Mouse (Mus musculus): Measurements from ENCODE around the gene Uggt2. TPM values are rescaled to one million over a fixed set of nuclear protein-coding genes. Genes with fewer than 3 reads are reported as not detected.

Gene Uggt2
- polyA plus RNA-seq, 1 experiment from 2014 or later = 7.3 TPM

DNA sequence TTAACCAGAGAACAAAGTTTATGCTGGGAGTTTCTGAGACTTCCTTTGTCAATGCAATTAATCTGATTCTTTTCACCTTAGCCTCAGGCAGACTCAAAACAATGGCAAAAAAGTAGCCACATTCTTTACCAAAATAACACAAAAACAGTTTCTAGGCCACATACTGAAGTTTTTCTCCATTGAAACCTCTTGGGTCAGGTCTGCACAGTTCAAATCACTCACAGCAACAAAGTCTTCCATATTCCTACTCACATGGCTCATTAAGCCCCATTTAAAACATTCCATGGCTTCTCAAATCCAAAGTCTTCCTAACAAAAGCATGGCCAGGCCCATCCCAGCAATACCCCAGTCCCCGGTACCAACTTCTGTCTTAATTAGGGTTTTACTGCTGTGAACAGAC is 46.3 kb downstream of the Uggt2 start:
- H3K36me3 ChIP-seq (ENCODE audit: control insufficient read depth, insufficient read depth, low read length) = peaks cover 23% of the 10 kb centered on the region

DNA sequence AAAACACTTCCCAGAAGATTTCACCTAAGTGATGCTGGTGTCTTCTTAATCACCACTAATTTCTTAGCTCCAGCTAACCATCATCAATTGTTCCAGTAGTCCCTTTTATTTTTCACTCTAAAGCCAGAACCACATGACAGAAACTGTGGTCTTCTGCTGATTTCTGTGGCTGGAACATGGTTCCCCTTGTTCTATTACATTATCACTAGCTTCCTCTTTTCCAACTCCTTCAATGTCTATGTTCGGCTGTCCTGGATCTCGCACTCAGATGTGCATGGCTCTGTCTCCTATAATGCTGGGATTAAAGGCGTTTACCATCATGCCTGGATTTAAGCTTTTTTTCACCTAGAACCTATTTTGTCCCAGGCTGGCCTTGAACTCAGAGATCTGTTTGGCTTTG is 46.9 kb downstream of the Uggt2 start:
- whole genome bisulfite sequencing = 94% methylated on average over 3 of the region's 3 CpGs
- H3K27me3 ChIP-seq (replicated peaks; ENCODE audit: control insufficient read depth, insufficient read depth, low read length) = no peaks in the 10 kb centered on the region
- peaks cover 20% of the 10 kb centered on the region; the same call in 1 of the 2 replicates for H3K36me3 ChIP-seq (ENCODE audit: control insufficient read depth, insufficient read depth, low read length)
- H3K27ac ChIP-seq (ENCODE audit: low read depth, low read length) = no peak overlapping the region
- H3K4me3 ChIP-seq (ENCODE audit: low read depth, low read length) = no peak overlapping the region
- no peak overlapping the region for H3K4me2 ChIP-seq (ENCODE audit: low read length)
- no peaks in the 10 kb centered on the region for H3K4me1 ChIP-seq (ENCODE audit: control insufficient read depth, insufficient read depth, low read length)
- H3K9ac ChIP-seq (ENCODE audit: low read length) = no peak overlapping the region
- no peak for DNase-seq (ENCODE audit: low spot score)
- no peaks in the 10 kb centered on the region for H3K9me3 ChIP-seq (replicated peaks; ENCODE audit: control insufficient read depth, low read length)
- ATAC-seq = no peak

More for the DNA sequence above, 46.3 kb downstream of the Uggt2 start:
- Histone ChIP-seq H3K27me3 (replicated peaks; ENCODE audit: control insufficient read depth, insufficient read depth, low read length) (no peaks in the 10 kb centered on the region), H3K4me2 (ENCODE audit: low read length) (no peak overlapping the region), H3K4me3 (ENCODE audit: low read depth, low read length) (no peak overlapping the region), H3K4me1 (ENCODE audit: control insufficient read depth, insufficient read depth, low read length) (no peaks in the 10 kb centered on the region), H3K9ac (ENCODE audit: low read length) (no peak overlapping the region), H3K27ac (ENCODE audit: low read depth, low read length) (no peak overlapping the region), H3K9me3 (replicated peaks; ENCODE audit: control insufficient read depth, low read length) (no peaks in the 10 kb centered on the region)
- ATAC-seq = no peak
- no peak for DNase-seq (ENCODE audit: low spot score)
- 15% methylated on average over 1 of the region's 1 CpGs for WGBS

DNA sequence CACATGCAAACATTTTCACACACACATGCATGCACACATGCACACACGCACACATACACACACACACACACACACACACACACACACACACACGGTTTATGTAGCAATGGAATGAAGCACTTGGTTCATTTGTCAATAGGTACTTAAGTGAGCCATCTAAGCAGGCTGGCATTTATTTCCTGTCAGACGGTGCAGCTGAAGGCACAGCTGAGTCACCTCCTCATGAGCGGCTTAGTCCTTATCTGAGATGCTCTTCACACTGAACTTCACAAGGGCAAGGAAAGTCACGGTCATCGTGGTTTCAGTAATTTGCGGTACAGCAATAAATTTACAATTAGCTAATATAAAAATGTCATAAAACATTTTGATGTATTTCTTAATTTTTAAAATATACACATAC is 55.5 kb downstream of the Uggt2 start:
- H3K4me2 ChIP-seq (ENCODE audit: low read length) = no peak overlapping the region
- no peaks in the 10 kb centered on the region for H3K9me3 ChIP-seq (replicated peaks; ENCODE audit: control insufficient read depth, low read length)
- ATAC-seq = no peak
- H3K27me3 ChIP-seq (replicated peaks; ENCODE audit: control insufficient read depth, insufficient read depth, low read length) = no peaks in the 10 kb centered on the region
- WGBS = 93% methylated on average over 7 of the region's 7 CpGs
- DNase-seq (ENCODE audit: low spot score) = no peak
- H3K9ac ChIP-seq (ENCODE audit: low read length) = no peak overlapping the region
- H3K4me1 ChIP-seq (ENCODE audit: control insufficient read depth, insufficient read depth, low read length) = no peaks in the 10 kb centered on the region
- H3K27ac ChIP-seq (ENCODE audit: low read depth, low read length) = no peak overlapping the region
- no peak overlapping the region for H3K4me3 ChIP-seq (ENCODE audit: low read depth, low read length)
- peaks cover 26% of the 10 kb centered on the region for H3K36me3 ChIP-seq (ENCODE audit: control insufficient read depth, insufficient read depth, low read length)

DNA sequence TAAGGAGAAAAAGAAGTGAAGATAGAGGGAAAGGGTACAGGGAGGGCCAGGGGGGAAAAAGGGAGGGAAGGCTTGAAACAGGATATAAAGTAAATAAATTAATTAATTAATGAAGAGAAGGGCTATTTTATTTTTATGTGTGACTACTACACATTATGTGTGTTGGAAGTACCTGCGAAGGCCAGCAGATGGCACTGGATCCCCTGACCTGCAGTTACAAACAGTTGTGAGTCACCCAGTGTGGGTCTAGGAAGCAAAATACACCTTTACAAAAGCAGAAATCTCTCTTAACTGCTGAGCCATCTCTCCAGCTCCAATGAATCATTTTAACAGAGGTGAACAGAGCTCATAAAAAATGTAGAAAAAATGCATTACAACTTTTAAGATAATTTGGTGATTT is 59.0 kb downstream of the Uggt2 start:
- 73% methylated on average over 1 of the region's 1 CpGs for WGBS
- Histone ChIP-seq H3K4me2 (ENCODE audit: low read length) (no peak overlapping the region), H3K9ac (ENCODE audit: low read length) (no peak overlapping the region), H3K27me3 (replicated peaks; ENCODE audit: control insufficient read depth, insufficient read depth, low read length) (no peaks in the 10 kb centered on the region), H3K9me3 (replicated peaks; ENCODE audit: control insufficient read depth, low read length) (no peaks in the 10 kb centered on the region), H3K36me3 (ENCODE audit: control insufficient read depth, insufficient read depth, low read length) (peaks cover 24% of the 10 kb centered on the region), H3K4me1 (ENCODE audit: control insufficient read depth, insufficient read depth, low read length) (no peaks in the 10 kb centered on the region), H3K4me3 (ENCODE audit: low read depth, low read length) (no peak overlapping the region), H3K27ac (ENCODE audit: low read depth, low read length) (no peak overlapping the region)
- peak; percentile 63 for DNase-seq (ENCODE audit: low spot score)
- ATAC-seq = peak; percentile 75; the same call in 1 of the 2 replicates

DNA sequence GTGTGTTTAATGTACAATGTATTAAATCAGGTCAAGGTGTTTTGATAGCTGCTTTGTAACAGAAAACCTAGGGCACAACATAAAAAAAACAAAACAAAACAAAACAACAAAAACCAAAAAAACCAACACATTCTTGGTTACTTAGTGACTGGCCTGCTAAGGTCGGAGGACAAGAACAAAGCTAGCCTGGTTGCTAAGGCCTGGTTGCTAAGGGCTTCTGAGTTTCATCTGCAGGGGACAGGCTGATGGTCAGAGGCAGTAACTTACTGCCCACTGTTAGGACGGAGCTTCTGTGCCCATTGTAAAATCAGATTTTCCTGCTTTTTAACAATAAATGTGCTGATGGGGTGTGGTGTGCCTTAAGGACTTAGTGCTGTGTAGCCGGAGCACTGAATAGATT is 61.5 kb downstream of the Uggt2 start:
- DNase-seq (ENCODE audit: low spot score) = no peak
- H3K27ac ChIP-seq (ENCODE audit: low read depth, low read length) = no peak overlapping the region
- WGBS = 33% methylated on average over 3 of the region's 3 CpGs

DNA sequence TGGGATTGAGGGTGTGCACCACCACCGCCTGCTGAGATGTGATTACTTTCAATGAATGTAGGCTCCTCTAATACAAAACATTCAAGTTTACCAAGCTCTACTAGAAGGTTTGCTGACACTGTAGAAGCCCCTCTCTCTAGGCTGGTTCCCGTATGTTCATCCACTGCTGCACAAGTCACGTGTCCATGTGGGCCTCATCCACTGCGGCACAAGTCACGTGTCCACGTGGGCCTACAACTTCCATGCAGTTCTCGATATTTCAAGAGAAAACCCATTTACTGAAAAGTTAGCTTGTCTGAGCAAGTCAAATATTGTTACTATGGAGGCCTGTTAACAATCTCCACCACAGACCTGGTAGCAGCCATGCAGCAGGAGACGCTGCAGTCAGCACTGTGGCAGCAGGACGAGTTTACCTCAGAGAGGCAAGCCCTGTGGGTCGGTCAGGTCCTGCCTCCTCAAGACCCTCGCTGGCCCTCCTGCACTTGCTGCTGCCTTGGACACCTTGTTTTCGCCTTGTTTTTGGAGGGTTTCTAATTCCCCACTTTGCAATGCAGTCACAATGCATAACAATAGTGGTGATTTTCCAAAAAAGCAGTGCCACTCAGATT is 62.0 kb downstream of the Uggt2 start:
- H3K27me3 ChIP-seq (replicated peaks; ENCODE audit: control insufficient read depth, insufficient read depth, low read length) = no peaks in the 10 kb centered on the region
- no peak for ATAC-seq
- no peak for DNase-seq (ENCODE audit: low spot score)
- peaks cover 32% of the 10 kb centered on the region for H3K36me3 ChIP-seq (ENCODE audit: control insufficient read depth, insufficient read depth, low read length)
- H3K27ac ChIP-seq (ENCODE audit: low read depth, low read length) = no peak overlapping the region
- WGBS = 85% methylated on average over 12 of the region's 12 CpGs
- H3K4me3 ChIP-seq (ENCODE audit: low read depth, low read length) = no peak overlapping the region
- no peak overlapping the region for H3K4me2 ChIP-seq (ENCODE audit: low read length)
- no peaks in the 10 kb centered on the region for H3K9me3 ChIP-seq (replicated peaks; ENCODE audit: control insufficient read depth, low read length)
- no peak overlapping the region for H3K9ac ChIP-seq (ENCODE audit: low read length)
- H3K4me1 ChIP-seq (ENCODE audit: control insufficient read depth, insufficient read depth, low read length) = no peaks in the 10 kb centered on the region

More for the DNA sequence above, 61.5 kb downstream of the Uggt2 start:
- H3K27me3 ChIP-seq (replicated peaks; ENCODE audit: control insufficient read depth, insufficient read depth, low read length) = no peaks in the 10 kb centered on the region
- no peaks in the 10 kb centered on the region for H3K9me3 ChIP-seq (replicated peaks; ENCODE audit: control insufficient read depth, low read length)
- H3K36me3 ChIP-seq (ENCODE audit: control insufficient read depth, insufficient read depth, low read length) = peaks cover 37% of the 10 kb centered on the region
- H3K4me1 ChIP-seq (ENCODE audit: control insufficient read depth, insufficient read depth, low read length) = no peaks in the 10 kb centered on the region
- no peak for ATAC-seq
- no peak overlapping the region for H3K9ac ChIP-seq (ENCODE audit: low read length)
- H3K4me3 ChIP-seq (ENCODE audit: low read depth, low read length) = no peak overlapping the region
- H3K4me2 ChIP-seq (ENCODE audit: low read length) = no peak overlapping the region

DNA sequence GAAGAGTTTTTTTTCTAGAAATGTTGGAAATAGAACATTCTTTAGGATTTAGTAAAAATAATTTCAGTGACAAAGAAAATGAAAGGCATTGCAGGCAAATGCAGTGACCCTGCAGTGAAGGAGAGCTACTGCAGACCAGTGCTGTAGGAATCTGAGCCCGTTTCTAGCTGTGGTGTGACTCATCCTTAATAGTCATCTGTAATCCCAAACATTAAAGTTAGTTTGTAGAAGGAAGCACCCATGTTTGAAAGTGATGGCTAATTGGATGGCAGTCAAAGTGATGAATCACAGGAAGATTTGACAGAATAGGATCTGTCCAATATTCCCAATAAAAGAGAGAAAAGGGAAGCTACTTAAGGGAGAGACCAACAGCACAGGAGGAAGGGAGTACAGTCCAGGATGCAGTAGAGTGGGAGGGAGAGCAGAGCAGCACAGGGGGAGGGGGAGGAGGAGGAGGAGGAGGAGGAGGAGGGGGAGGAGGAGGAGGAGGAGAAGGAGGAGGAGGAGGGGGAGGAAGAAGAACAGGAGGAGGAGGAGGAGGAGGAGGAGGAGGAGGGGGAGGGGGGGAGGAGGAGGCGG is 71.5 kb downstream of the Uggt2 start:
- Histone ChIP-seq H3K27me3 (replicated peaks; ENCODE audit: control insufficient read depth, insufficient read depth, low read length) (no peaks in the 10 kb centered on the region), H3K27ac (ENCODE audit: low read depth, low read length) (no peak overlapping the region), H3K36me3 (ENCODE audit: control insufficient read depth, insufficient read depth, low read length) (peaks cover 21% of the 10 kb centered on the region), H3K4me2 (ENCODE audit: low read length) (no peak overlapping the region), H3K4me1 (ENCODE audit: control insufficient read depth, insufficient read depth, low read length) (no peaks in the 10 kb centered on the region), H3K9me3 (replicated peaks; ENCODE audit: control insufficient read depth, low read length) (no peaks in the 10 kb centered on the region), H3K9ac (ENCODE audit: low read length) (no peak overlapping the region), H3K4me3 (ENCODE audit: low read depth, low read length) (no peak overlapping the region)
- DNase-seq (ENCODE audit: low spot score) (no peak), ATAC-seq (no peak)
- 78% methylated on average over 2 of the region's 2 CpGs for whole genome bisulfite sequencing

DNA sequence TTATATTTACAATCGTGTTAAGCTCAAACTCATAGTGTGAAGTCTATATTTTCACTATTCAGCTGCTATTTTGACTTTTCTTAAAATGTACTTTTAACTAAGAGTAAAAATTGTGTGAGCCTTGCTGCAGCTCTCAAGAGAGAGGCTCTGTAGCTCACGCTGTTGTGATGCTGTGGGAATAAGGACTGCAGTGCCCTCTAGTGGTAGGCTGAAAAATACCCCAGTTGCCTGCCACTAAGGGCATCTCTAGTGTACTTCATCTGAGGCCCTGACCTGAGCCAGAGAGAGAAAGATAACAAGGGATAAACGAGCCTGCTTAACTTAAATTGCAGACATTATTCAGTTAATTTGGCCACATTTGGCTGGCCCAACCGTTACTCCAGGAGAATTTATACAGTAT is 72.1 kb downstream of the Uggt2 start:
- ATAC-seq (peak; percentile 83), DNase-seq (ENCODE audit: low spot score) (peak; percentile 69)
- Histone ChIP-seq H3K4me3 (ENCODE audit: low read depth, low read length) (no peak overlapping the region), H3K36me3 (ENCODE audit: control insufficient read depth, insufficient read depth, low read length) (peaks cover 21% of the 10 kb centered on the region), H3K27me3 (replicated peaks; ENCODE audit: control insufficient read depth, insufficient read depth, low read length) (no peaks in the 10 kb centered on the region), H3K4me1 (ENCODE audit: control insufficient read depth, insufficient read depth, low read length) (no peaks in the 10 kb centered on the region), H3K27ac (ENCODE audit: low read depth, low read length) (no peak overlapping the region), H3K9ac (ENCODE audit: low read length) (no peak overlapping the region), H3K9me3 (replicated peaks; ENCODE audit: control insufficient read depth, low read length) (no peaks in the 10 kb centered on the region), H3K4me2 (ENCODE audit: low read length) (no peak overlapping the region)
- 43% methylated on average over 4 of the region's 4 CpGs for WGBS

DNA sequence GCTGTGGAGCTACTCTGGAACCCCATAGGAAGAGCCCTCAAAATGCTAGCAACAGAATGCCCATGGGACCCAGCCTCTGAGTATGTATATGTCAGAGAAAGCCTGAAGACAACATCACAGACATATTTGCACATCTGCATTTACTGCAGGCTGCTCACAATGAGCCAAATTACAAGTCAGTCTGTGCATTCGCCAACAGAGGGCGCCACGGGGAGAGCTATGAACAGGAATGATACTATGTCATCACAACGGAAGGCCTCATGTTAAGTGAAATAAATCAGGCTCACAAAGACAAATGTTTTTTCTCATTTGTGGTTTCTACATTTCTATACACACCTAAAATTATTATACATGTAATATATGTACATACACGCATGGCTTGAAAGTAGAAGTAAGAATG is 73.3 kb downstream of the Uggt2 start:
- H3K27ac ChIP-seq (ENCODE audit: low read depth, low read length) = no peak overlapping the region
- H3K4me1 ChIP-seq (ENCODE audit: control insufficient read depth, insufficient read depth, low read length) = no peaks in the 10 kb centered on the region
- peaks cover 16% of the 10 kb centered on the region for H3K36me3 ChIP-seq (ENCODE audit: control insufficient read depth, insufficient read depth, low read length)
- H3K9ac ChIP-seq (ENCODE audit: low read length) = no peak overlapping the region
- H3K4me3 ChIP-seq (ENCODE audit: low read depth, low read length) = no peak overlapping the region
- no peak for ATAC-seq
- no peak for DNase-seq (ENCODE audit: low spot score)
- 71% methylated on average over 5 of the region's 5 CpGs for WGBS
- H3K27me3 ChIP-seq (replicated peaks; ENCODE audit: control insufficient read depth, insufficient read depth, low read length) = no peaks in the 10 kb centered on the region
- no peaks in the 10 kb centered on the region for H3K9me3 ChIP-seq (replicated peaks; ENCODE audit: control insufficient read depth, low read length)
- H3K4me2 ChIP-seq (ENCODE audit: low read length) = no peak overlapping the region
